Mouse (Mus musculus) ES-E14 (cell line): ENCODE measurements around the gene Tigar.

Source experiments
- CHD2 ChIP-seq: IDR thresholded peaks from 2 replicates; pipeline ENCODE4 v1.6.1; 2014; ENCODE audit warnings: mild to moderate bottlenecking, low read depth, low read length, inconsistent platforms
- HCFC1 ChIP-seq: IDR thresholded peaks from 2 replicates; pipeline ENCODE4 v1.6.1; 2012; ENCODE audit warnings: low read length, inconsistent platforms, borderline replicate concordance; ENCODE audit not compliant: insufficient read depth
- MAFK ChIP-seq: IDR thresholded peaks from 2 replicates; pipeline ENCODE4 v1.6.1; 2014; ENCODE audit warnings: mild to moderate bottlenecking, low read depth, low read length, inconsistent platforms; ENCODE audit not compliant: insufficient read depth
- ZC3H11A ChIP-seq: IDR thresholded peaks from 2 replicates; pipeline ENCODE4 v1.6.1; 2012; ENCODE audit warnings: low read depth, mild to moderate bottlenecking, inconsistent platforms, low read length, borderline replicate concordance
- ZNF384 ChIP-seq: IDR thresholded peaks from 2 replicates; pipeline ENCODE4 v1.6.1; 2012; ENCODE audit warnings: low read depth, low read length, inconsistent platforms

GRCm38 (mm10) chr6:127146322-127146947 is 37.1 kb upstream of the Tigar start:
- TF ChIP-seq HCFC1 (no peak), CHD2 (no peak), MAFK (no peak), ZNF384 (no peak), ZC3H11A (no peak)
